Mouse (Mus musculus) thymus, adult 2 months (tissue): ENCODE results near the gene Spata3.

Experiments
- CTCF ChIP-seq: fragments of 200-500 bp; IDR thresholded peaks from 2 replicates; pipeline ENCODE4 v1.5.1; 2012; ENCODE audit warnings: mild to moderate bottlenecking, control low read depth, low read length, moderate library complexity, borderline replicate concordance; ENCODE audit not compliant: control insufficient read depth, poor library complexity, insufficient read depth; ENCODE audit errors: extremely low read depth
- POLR2A ChIP-seq: fragments of 200-500 bp; IDR thresholded peaks from 2 replicates; pipeline ENCODE4 v1.6.1; 2012; ENCODE audit warnings: mild to moderate bottlenecking, low read length, control low read depth, moderate library complexity; ENCODE audit not compliant: control insufficient read depth, poor library complexity, insufficient read depth; ENCODE audit errors: extremely low read depth

DNA sequence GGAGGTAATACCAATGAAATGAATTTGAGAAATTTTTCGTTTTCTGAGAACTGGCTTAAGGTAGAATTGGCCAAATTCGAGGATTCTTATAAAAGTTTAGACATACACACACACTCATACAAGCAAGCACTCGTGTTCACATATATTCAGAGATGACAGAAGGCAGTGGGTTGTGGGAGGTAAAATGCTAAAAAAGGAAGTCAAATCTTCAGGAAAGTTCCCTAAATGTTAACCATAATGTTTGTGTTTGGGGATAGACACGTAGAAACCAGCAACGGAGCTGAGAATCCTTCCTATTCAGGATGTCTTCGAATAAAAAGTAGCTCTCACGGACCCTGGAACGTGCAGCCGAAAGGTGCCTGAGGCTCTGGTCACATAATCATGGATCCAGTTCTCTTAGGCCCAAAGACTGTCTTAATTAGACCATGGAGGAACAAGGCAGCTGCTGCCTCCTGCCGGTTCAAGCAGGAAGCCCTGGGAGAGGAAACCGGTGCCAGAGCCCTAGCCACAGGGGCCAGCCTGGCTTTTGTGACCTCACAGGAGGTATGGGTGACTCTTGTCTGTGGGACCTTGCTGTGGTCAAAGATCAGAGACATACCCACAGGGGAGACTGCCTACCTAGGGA is 4.9 kb downstream of the Spata3 start:
- TF ChIP-seq CTCF (peak; percentile 59; the same call in 1 of the 2 replicates), POLR2A (no peak)
